Mouse (Mus musculus): Measurements from ENCODE around the gene E030018B13Rik.
A peak's percentile ranks its signal among the peaks of the same experiment; 100 is the strongest.

Gene E030018B13Rik

DNA sequence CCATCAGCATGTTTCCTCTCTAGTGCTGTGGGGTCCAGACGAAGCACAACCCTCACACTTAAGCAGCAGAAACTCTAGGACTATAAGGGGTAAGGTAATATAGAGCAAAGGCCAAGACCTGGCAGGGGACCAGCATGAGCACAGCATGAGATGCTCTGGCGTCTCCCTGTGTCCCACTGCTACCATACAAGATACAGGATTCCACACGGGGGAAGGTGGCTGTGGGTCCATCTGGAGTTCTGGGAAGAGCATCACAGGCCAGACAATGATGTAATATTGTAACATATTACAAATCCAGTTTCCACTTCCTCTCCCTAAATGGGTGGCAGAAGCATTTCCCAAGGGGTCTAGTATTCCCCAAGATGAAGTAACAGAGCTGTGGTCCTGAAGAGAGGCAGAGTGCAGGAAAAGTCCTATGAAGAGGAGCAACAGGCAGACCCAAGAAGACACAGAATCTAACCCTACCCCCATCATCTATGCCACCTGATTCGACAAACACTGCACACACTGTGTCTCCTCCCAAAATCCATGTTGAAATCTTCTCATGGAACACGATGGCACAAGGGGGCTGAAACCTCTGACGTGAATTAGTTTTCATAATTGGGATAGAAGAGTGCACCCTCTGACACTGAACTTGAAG is at the start of gene E030018B13Rik:
Gene E030018B13Rik, plus strand, starts transcription at position 590 of the 640 bp plus-strand sequence.
- DNase-seq (ENCODE audit: low spot score in 2 of 2), result no peak

DNA sequence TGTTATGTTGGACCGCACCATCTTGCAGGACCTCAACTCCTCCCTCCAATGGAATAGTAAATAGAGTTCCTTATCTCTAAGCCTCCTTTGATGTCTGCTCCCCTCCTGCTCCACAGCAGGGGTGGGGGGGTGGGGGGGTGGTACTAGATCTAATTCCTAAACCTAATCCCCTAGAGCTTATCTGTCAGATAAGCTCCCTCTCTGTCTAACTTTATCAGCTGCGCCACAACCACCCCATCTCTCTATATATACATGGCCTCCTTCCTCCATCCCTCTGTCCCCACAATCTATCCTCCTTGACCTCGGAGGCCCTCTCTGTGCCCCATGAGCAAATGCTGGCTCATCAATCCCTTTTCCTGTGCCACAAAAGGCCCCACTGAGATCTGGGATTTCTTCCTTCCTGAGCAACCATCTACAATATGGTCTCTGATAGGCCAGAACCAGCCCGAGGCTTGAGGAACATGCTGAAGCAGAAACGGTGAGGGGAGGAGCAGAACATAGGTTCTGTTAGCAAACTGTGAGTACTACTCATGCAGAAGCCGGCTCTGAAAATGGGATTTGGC is 48.2 kb upstream of the E030018B13Rik start:
- DNase-seq (ENCODE audit: low spot score in 2 of 2), result no peak

GRCm38 (mm10) chr7:63871698-63872097 is 45.0 kb upstream of the E030018B13Rik start:
- no peak for DNase-seq (ENCODE audit: low spot score in 2 of 2)

- DNase-seq (ENCODE audit: low spot score in 2 of 2), result no peak
Observed at GRCm38 (mm10) chr7:63873880-63874279, 42.8 kb upstream of the E030018B13Rik start.

GRCm38 (mm10) chr7:63875686-63876085 is 41.0 kb upstream of the E030018B13Rik start:
- no peak for DNase-seq (ENCODE audit: low spot score in 2 of 2)

- DNase-seq (ENCODE audit: low spot score in 2 of 2), result no peak
Observed at GRCm38 (mm10) chr7:63876640-63877039, 40.0 kb upstream of the E030018B13Rik start.

- DNase-seq (ENCODE audit: low spot score in 2 of 2), result no peak
Observed at GRCm38 (mm10) chr7:63877610-63878009, 39.0 kb upstream of the E030018B13Rik start.

GRCm38 (mm10) chr7:63879583-63879982 is 37.1 kb upstream of the E030018B13Rik start:
- DNase-seq (ENCODE audit: low spot score in 2 of 2), result peak; percentile 72 to 73

- DNase-seq (ENCODE audit: low spot score in 2 of 2), result no peak
Observed at GRCm38 (mm10) chr7:63882739-63883138, 33.9 kb upstream of the E030018B13Rik start.

GRCm38 (mm10) chr7:63885025-63885424 is 31.6 kb upstream of the E030018B13Rik start:
- DNase-seq (ENCODE audit: low spot score in 2 of 2), result no peak

DNA sequence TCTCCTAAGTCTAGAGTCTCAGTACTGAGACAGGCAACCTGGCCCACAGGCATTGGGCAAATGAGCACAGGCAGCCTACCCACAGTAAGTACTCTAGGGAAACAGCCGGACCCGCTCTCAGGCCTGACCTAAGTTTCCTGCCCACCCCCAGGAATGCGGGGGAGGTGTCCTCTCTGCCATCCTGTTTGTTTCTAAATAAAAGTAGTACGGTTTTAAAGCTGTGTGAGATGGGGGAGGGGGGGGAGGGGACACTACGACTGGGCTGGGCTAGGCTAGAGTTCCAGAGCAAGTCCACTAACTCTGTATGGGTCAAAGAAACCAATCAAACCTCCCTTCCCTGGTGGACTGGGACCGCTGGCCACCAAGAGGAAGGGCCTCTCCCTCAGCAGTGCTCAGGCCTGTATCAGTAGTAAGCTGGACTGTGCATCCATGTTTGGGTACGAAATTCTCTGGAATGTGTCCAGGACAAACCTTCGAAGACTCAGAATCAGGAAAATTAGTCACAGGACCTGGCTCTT is 29.6 kb upstream of the E030018B13Rik start:
- DNase-seq (ENCODE audit: low spot score in 2 of 2), result no peak

GRCm38 (mm10) chr7:63887602-63888123 is 29.0 kb upstream of the E030018B13Rik start:
- no peak for DNase-seq (ENCODE audit: low spot score in 2 of 2)

GRCm38 (mm10) chr7:63888674-63889073 is 28.0 kb upstream of the E030018B13Rik start:
- DNase-seq (ENCODE audit: low spot score in 2 of 2), result no peak

DNA sequence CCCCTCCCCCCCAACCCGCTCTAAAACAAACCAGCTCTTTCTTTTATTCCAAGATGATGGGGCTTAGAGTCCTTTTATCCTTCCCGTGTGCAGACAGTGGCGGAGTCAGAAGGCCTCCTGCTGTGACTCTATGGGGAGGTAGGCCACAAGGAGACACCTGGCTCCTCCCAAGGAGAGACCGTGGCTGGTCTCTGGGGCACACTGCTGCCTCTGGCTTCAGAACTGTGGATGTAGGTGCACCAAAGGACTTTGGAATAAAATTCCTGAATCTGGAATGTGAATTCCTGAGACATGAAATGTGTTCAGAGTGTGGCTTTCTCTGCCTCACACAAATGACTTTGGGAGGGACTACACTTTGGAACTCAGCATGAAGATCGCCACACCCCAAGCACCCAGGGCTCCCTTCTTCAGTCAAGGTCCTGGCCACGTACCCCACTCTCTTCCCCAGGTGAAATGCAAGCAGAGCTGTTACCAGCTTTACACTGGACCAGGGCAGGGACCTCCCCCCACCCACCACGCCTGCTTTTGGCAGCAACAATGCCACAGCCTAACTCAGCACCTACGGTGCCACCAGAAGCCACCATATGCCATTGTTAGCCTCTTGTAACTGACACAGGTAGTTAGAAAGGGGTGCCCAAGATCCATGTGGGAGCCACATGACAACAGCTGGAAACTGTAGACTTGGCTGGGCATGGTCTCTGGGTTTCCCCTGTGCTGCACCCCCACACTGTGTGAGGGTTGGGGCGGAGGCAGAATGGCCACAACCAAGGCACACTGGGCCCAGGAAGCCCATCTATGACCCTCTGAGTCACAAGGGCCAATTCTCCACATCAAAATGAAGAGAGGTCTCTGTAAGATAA is 27.3 kb upstream of the E030018B13Rik start:
- no peak for DNase-seq (ENCODE audit: low spot score in 2 of 2)

DNA sequence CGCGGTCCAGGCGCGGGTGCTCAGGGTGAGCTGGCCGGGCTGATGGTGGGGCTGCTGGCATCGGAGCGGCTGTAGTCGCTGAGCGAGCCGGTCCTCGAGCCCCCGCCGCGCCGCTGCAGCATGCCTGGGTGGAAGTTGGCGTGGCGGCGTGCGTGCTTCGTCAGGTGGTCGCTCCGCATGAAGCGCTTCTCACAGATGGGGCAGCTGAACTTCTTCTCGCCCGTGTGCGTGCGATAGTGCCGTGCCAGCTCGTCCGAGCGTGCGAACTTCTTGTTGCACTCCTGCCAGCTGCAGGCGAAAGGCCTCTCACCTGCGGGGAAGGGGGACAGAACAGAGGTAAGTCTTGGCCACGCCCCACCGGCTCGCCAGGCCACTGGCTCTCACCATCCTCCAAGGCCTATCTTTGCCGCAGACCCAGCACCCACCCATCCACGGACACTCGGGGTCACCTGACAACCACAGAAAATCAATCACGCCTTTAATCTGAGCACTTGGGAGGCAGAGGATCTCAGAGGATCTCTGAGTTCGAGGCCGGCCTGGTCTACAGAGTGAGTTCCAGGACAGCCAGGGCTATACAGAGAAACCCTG is 25.1 kb upstream of the E030018B13Rik start:
- no peak for DNase-seq (ENCODE audit: low spot score in 2 of 2)

DNA sequence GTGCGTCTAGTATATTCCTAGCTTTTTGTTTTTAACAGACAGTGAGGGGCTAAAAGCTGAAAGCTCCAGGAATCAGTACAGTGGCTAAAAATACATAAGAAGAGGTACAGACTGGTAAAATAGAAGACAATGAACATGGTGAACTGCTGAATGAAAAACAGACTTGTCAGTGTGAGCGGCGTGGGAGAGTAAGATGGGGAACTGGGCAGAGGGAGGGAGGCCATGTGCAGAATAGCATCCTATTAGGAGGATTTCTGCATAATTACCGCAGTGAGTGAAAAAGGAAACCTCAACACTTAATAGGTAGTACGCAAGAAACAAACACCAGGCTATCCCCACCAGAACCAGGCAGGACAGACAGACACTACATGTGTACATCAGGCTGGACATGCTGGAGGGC is 23.5 kb upstream of the E030018B13Rik start:
- DNase-seq (ENCODE audit: low spot score in 2 of 2), result no peak

- no peak for DNase-seq (ENCODE audit: low spot score in 2 of 2)
Observed at GRCm38 (mm10) chr7:63893729-63894128, 22.9 kb upstream of the E030018B13Rik start.

- DNase-seq (ENCODE audit: low spot score in 2 of 2), result no peak
Observed at GRCm38 (mm10) chr7:63894662-63895061, 22.0 kb upstream of the E030018B13Rik start.

GRCm38 (mm10) chr7:63895223-63895622 is 21.4 kb upstream of the E030018B13Rik start:
- DNase-seq (ENCODE audit: low spot score in 2 of 2), result no peak

DNA sequence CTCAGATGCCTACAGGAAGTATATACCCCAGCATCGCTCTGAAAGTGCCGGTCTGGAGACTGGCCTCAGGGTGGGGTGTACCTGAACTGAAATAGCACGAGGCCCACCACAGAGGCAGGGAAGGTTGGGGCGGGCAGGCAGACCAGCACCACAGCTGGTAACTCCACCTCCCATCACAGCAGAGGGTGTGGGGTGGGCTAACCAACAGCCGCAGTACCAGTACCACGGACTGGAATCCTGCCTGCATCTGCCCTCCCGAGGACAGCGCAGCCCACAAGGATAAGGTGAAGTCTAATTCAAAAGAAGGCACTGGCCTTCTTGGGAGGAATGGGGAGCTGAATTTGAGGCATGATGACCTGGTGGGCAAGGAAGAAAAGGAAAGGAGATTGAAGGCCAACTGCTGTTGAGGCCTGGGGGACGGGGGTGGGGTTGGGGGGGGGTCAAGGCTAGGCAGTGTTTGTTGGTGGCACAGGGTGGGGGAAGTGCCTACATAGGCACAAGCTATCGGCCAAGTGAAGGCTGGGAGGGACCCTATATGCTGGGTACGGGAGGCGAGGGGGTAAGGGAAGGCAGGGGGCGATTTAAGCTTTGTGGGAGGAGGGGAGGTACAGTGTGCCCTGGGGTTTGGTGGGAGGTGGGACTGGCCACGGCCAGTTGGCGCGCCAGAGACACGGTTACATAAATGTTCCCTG is 20.2 kb upstream of the E030018B13Rik start:
- no peak for DNase-seq (ENCODE audit: low spot score in 2 of 2)

DNA sequence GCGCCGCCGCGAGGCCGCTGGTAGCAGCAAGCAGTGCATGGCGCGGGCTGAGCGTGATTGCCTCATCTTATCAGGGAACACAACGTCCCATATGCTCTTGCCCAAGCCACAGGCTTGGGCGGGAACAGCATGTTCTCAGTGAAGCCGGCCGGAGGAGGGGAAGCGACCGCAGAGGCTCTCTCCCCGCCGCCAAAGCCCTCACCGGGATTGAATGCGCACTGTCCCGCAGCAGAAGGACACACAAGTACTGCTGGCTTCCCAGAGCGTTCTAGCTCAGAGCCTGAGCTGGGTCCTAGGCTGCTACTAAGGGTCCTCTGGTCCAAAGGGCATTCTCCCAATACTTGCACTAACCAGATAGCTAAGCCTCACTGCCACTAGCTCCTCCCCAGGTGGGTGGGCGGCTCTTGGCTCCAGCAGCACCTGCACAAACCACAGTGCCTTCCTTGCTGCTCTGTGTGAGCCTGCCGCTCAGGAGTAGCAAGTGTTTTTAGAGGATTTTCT is 19.6 kb upstream of the E030018B13Rik start:
- DNase-seq (ENCODE audit: low spot score in 2 of 2), result peak; percentile 90

Measured in right cerebral cortex, postnatal 10 days (tissue).